Mouse (Mus musculus) lung, postnatal 0 days (tissue): ENCODE measurements around the gene Rps6kl1.

Experiments used
- CTCF ChIP-seq: IDR thresholded peaks from 2 replicates; pipeline ENCODE4 v1.5.1; 2016; ENCODE audit warnings: antibody characterized with exemption, mild to moderate bottlenecking
- EP300 ChIP-seq: IDR thresholded peaks from 2 replicates; pipeline ENCODE4 v1.6.1; 2016; ENCODE audit warnings: antibody characterized with exemption, mild to moderate bottlenecking, control low read depth

GRCm38 (mm10) chr12:85126986-85127603 is 24.0 kb downstream of the Rps6kl1 start:
- no peak for TF ChIP-seq CTCF
- no peak for TF ChIP-seq EP300
